Comparison of ENCODE assay signal across 8 mouse cellular contexts in the genomic region with DNA sequence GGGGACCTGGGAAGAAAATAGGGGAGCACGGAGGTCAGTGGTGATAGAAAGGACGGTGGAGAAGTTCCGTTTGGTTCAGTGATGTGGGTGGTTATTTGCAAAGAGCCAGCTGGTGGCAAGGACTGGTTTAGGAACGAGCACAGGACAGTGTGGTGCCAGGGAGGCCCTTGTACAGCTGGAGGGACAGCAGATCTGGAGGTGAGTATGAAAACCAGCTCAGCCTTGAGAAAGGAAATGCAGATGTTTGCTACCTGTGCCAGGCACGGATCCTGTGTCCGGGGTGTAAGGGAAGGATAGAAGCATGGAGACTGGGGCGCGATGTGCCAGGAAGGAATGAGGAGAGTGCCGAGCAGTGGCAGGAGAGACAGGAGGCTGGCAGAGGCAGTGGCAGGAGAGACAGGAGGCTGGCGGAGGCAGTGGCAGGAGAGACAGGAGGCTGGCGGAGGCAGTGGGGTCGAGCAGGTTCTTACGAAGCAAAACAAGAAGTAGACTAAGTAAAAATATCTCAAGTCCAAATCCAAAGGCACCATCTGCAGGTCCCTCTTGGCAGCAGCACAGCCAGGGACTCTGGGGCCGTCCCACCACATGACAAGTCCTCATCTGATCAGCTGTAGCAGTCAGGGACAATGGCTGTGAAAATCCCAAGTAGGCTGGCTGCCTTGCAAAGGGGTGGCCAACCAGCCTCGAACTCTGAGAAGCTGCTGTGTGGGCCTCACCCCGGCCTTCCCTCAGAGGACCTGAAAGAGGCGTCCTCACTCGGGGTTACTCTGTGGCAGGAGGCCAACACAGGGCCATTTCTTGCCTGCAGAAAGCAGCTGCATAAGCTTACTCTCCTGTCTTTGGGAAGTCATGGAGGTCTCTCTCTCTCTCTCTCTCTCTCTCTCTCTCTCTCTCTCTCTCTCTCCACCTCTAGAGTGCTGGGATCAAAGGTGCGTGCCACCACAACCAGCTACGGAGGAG. TPM values are rescaled to one million over a fixed set of nuclear protein-coding genes. Genes with fewer than 3 reads are reported as not detected.
DNase-seq lines count a peak whose midpoint lies in the region; ATAC-seq and TF ChIP-seq lines count a peak whose summit lies in the region.

No protein-coding gene starts in this region.

- ATAC-seq in kidney, embryonic 16.5 days (ENCODE audit: low FRiP score, low TSS enrichment), result no peak
- ATAC-seq in intestine, embryonic 14.5 days (replicated peaks; ENCODE audit: low FRiP score, low TSS enrichment, low read depth), result no peak

- no peak overlapping the region for H3ac ChIP-seq in myocyte (ENCODE audit: control insufficient read depth, insufficient read length)

- H3K9ac ChIP-seq in kidney, embryonic 16.5 days (replicated peaks; ENCODE audit: low read length), result peak overlapping the region; percentile 55
- H3K9ac ChIP-seq in intestine, embryonic 14.5 days (ENCODE audit: low read length), result no peak overlapping the region; the same call in 1 of the 2 replicates

- H3K9me3 ChIP-seq in kidney, embryonic 16.5 days (ENCODE audit: low read length), result no peaks in the 10 kb centered on the region
- H3K9me3 ChIP-seq in intestine, embryonic 14.5 days (ENCODE audit: control insufficient read depth, low read length), result no peaks in the 10 kb centered on the region

- H3K79me2 ChIP-seq in myocyte (ENCODE audit: control insufficient read depth, insufficient read depth), result no peaks in the 10 kb centered on the region

- H3K4me2 ChIP-seq in kidney, embryonic 16.5 days (replicated peaks; ENCODE audit: low read depth, low read length), result peak overlapping the region; percentile 57
- peak overlapping the region; percentile 54 for H3K4me2 ChIP-seq in intestine, embryonic 14.5 days (ENCODE audit: low read length)
- peak overlapping the region; percentile 80 for H3K4me2 ChIP-seq in myocyte (ENCODE audit: low read depth)

- H3K36me3 ChIP-seq in kidney, embryonic 16.5 days (ENCODE audit: insufficient read depth, low read length), result no peaks in the 10 kb centered on the region
- no peaks in the 10 kb centered on the region for H3K36me3 ChIP-seq in intestine, embryonic 14.5 days (ENCODE audit: control insufficient read depth, insufficient read depth, low read length)
- no peaks in the 10 kb centered on the region for H3K36me3 ChIP-seq in myocyte (ENCODE audit: control insufficient read depth, insufficient read depth)

- WGBS in kidney, embryonic 16.5 days, result 51% methylated on average over 20 of the region's 20 CpGs
- WGBS in intestine, embryonic 14.5 days, result 52% methylated on average over 20 of the region's 20 CpGs

- TF ChIP-seq POLR2A in myocyte (IDR thresholded peaks at IDR 0.05; ENCODE audit: insufficient read length, low read depth), result no peak

- H3K4me1 ChIP-seq in kidney, embryonic 16.5 days (ENCODE audit: insufficient read depth, low read length), result peaks cover 46% of the 10 kb centered on the region
- no peaks in the 10 kb centered on the region for H3K4me1 ChIP-seq in brown adipose tissue, adult 24 weeks (ENCODE audit: control insufficient read depth, insufficient read depth, insufficient read length, low read length)
- H3K4me1 ChIP-seq in intestine, embryonic 14.5 days (replicated peaks; ENCODE audit: control insufficient read depth, insufficient read depth, low read length), result peaks cover 27% of the 10 kb centered on the region

- peak overlapping the region; percentile 43 for H3K4me3 ChIP-seq in kidney, embryonic 16.5 days (ENCODE audit: low read length)
- peak overlapping the region; percentile 63; the same call in 1 of the 2 replicates for H3K4me3 ChIP-seq in brown adipose tissue, adult 24 weeks (ENCODE audit: insufficient read depth, low read depth, low read length)
- H3K4me3 ChIP-seq in intestine, embryonic 14.5 days (ENCODE audit: low read depth, low read length), result peak overlapping the region; percentile 31; the same call in 1 of the 2 replicates
- peak overlapping the region; percentile 23 for H3K4me3 ChIP-seq in myocyte

- no peak for DNase-seq in kidney, adult 9 months
- no peak for DNase-seq in intestine, embryonic 14.5 days (ENCODE audit: low spot score)
- DNase-seq in spleen, adult 12 weeks (ENCODE audit: low spot score), result no peak
- no peak for DNase-seq in right cerebral cortex, postnatal 25 days
- no peak for DNase-seq in kidney, adult 8-10 months

- no peaks in the 10 kb centered on the region for H3K27me3 ChIP-seq in kidney, embryonic 16.5 days (ENCODE audit: insufficient read depth, low read length)
- no peaks in the 10 kb centered on the region for H3K27me3 ChIP-seq in intestine, embryonic 14.5 days (replicated peaks; ENCODE audit: control insufficient read depth, insufficient read depth, low read length)
- H3K27me3 ChIP-seq in myocyte (ENCODE audit: control insufficient read depth, insufficient read depth, insufficient read length), result no peaks in the 10 kb centered on the region

- no peak overlapping the region for H3K27ac ChIP-seq in kidney, embryonic 16.5 days (ENCODE audit: low read length)
- H3K27ac ChIP-seq in brown adipose tissue, adult 24 weeks (replicated peaks; ENCODE audit: low read depth, low read length), result no peak overlapping the region
- H3K27ac ChIP-seq in intestine, embryonic 14.5 days (ENCODE audit: low read depth), result no peak overlapping the region

TF ChIP-seq in myocyte, 11 proteins besides CTCF, POLR2A, EP300 and RAD21:
- no peak for TF ChIP-seq USF1 (IDR thresholded peaks at IDR 0.05; ENCODE audit: low read depth)
- TF ChIP-seq MYOG (IDR thresholded peaks at IDR 0.05; ENCODE audit: control insufficient read depth in 1 of 3, insufficient read depth in 1 of 3, insufficient read length in 2 of 3, low read depth in 2 of 3), result no peak
- TF ChIP-seq CEBPB (IDR thresholded peaks at IDR 0.05; ENCODE audit: insufficient read depth, poor library complexity, severe bottlenecking), result no peak
- no peak for TF ChIP-seq E2F4 (IDR thresholded peaks at IDR 0.05; ENCODE audit: insufficient read depth)
- no peak for TF ChIP-seq MYOD1 (IDR thresholded peaks at IDR 0.05; ENCODE audit: control insufficient read depth in 1 of 3, insufficient read length in 2 of 3, low read depth in 2 of 3)
- TF ChIP-seq MAX (IDR thresholded peaks at IDR 0.05; ENCODE audit: low read depth), result no peak
- no peak for TF ChIP-seq TCF3 (IDR thresholded peaks at IDR 0.05; ENCODE audit: insufficient read length, low read depth)
- no peak for TF ChIP-seq POLR2AphosphoS2 (IDR thresholded peaks at IDR 0.05; ENCODE audit: insufficient read length, low read depth)
- TF ChIP-seq SRF (IDR thresholded peaks at IDR 0.05; ENCODE audit: control insufficient read depth, insufficient read length, low read depth), result no peak
- TF ChIP-seq REST (IDR thresholded peaks at IDR 0.05; ENCODE audit: insufficient read depth, insufficient read length), result no peak

RNA-seq across cellular contexts. Expression of a gene that starts 29.6 kb away (rescaled TPM):
- polyA plus RNA-seq in kidney, embryonic 16.5 days (2015; fragmentation: Nextera tagmentation; extraction: Ambion mirVana), result 130 and 138 TPM in 2 replicates
- polyA plus RNA-seq in brown adipose tissue, adult 24 weeks (2012; ENCODE audit: insufficient read depth, insufficient read length, missing spikeins), result 32.8 and 33.3 TPM in 2 replicates
- 121 and 124 TPM in 2 replicates for polyA plus RNA-seq in intestine, embryonic 14.5 days (2014; fragmentation: Nextera tagmentation; extraction: Ambion mirVana)
- 44.7 TPM for polyA plus RNA-seq in myocyte (2012; fragmentation: generic; extraction: Trizol)
